Mouse (Mus musculus) MEL (cell line): ENCODE data around the gene Wee1. TPM values are rescaled to one million over a fixed set of nuclear protein-coding genes. Genes with fewer than 3 reads are reported as not detected.

ENCODE experiments used
- DNase-seq: peaks from one replicate; pipeline ENCODE4 v3.0.0; 2011; ENCODE audit warnings: low read depth, low spot score
- H3K27ac ChIP-seq: 2 replicates; pipeline ENCODE4 v1.5.1; 2012; ENCODE audit warnings: low read depth, mild to moderate bottlenecking, control low read depth, low read length, moderate library complexity; ENCODE audit not compliant: control insufficient read depth
- H3K27me3 ChIP-seq, 2 experiments: fragments of 150-350 bp in 1 of 2; sonication (generic) in 1 of 2; 2 replicates each; pipeline ENCODE4 v1.6.1; 2012; ENCODE audit warnings: low read length in 2 of 2, mild to moderate bottlenecking in 2 of 2, improper control_type of control experiment in 1 of 2, moderate library complexity in 1 of 2; ENCODE audit not compliant: insufficient read depth in 2 of 2, control insufficient read depth in 1 of 2
- H3K36me3 ChIP-seq, 2 experiments: 2 replicates each; pipeline ENCODE4 v1.6.1; 2012 to 2014; ENCODE audit warnings: low read length in 2 of 2, improper control_type of control experiment in 1 of 2, inconsistent platforms in 1 of 2, mild to moderate bottlenecking in 1 of 2; ENCODE audit not compliant: insufficient read depth in 2 of 2, control insufficient read depth in 1 of 2
- H3K4me1 ChIP-seq, 2 experiments: fragments of 150-350 bp in 1 of 2; sonication (generic) in 1 of 2; 2 replicates each; pipeline ENCODE4 v1.6.1; 2012; ENCODE audit warnings: low read length in 2 of 2, improper control_type of control experiment in 1 of 2, mild to moderate bottlenecking in 1 of 2; ENCODE audit not compliant: insufficient read depth in 2 of 2, control insufficient read depth in 1 of 2
- H3K4me3 ChIP-seq, 2 experiments: fragments of 150-350 bp in 1 of 2; sonication (generic) in 1 of 2; 2 replicates each; pipeline ENCODE4 v1.5.1; 2012; ENCODE audit warnings: low read depth in 2 of 2, low read length in 2 of 2, mild to moderate bottlenecking in 2 of 2, moderate library complexity in 2 of 2, control low read depth in 1 of 2, improper control_type of control experiment in 1 of 2; ENCODE audit not compliant: control insufficient read depth in 1 of 2, insufficient read depth in 1 of 2
- H3K79me2 ChIP-seq: 2 replicates; pipeline ENCODE4 v1.6.1; 2012; ENCODE audit warnings: mild to moderate bottlenecking, low read length, moderate library complexity; ENCODE audit not compliant: control insufficient read depth, poor library complexity, insufficient read depth
- H3K9ac ChIP-seq: 2 replicates; pipeline ENCODE4 v1.6.1; 2012; ENCODE audit warnings: low read depth, mild to moderate bottlenecking, control low read depth, low read length, moderate library complexity; ENCODE audit not compliant: control insufficient read depth, poor library complexity, severe bottlenecking
- H3K9me3 ChIP-seq: fragments of 150-350 bp; sonication (generic); replicated peaks from 2 replicates; pipeline ENCODE4 v1.6.1; 2012; ENCODE audit warnings: mild to moderate bottlenecking, low read length, improper control_type of control experiment, moderate library complexity; ENCODE audit not compliant: insufficient read depth
- CHD1 ChIP-seq: IDR thresholded peaks from 2 replicates; pipeline ENCODE4 v1.6.1; 2012; ENCODE audit warnings: low read depth, mild to moderate bottlenecking, inconsistent platforms, low read length, improper control_type of control experiment
- CTCF ChIP-seq, 3 experiments: IDR thresholded peaks in 2 of 3; conservative IDR thresholded peaks in 1 of 3; 2 replicates each; pipeline ENCODE4 v1.5.1; 2011 to 2012; ENCODE audit warnings: low read length in 3 of 3, low read depth in 2 of 3, mild to moderate bottlenecking in 2 of 3, improper control_type of control experiment in 1 of 3, inconsistent platforms in 1 of 3, mixed read lengths in 1 of 3, moderate library complexity in 1 of 3; ENCODE audit not compliant: control insufficient read depth in 1 of 3, insufficient read depth in 1 of 3, poor library complexity in 1 of 3, severe bottlenecking in 1 of 3
- E2F4 ChIP-seq: IDR thresholded peaks from 2 replicates; pipeline ENCODE4 v1.6.1; 2011; ENCODE audit warnings: low read depth, low read length, improper control_type of control experiment, borderline replicate concordance
- EP300 ChIP-seq, 2 experiments: IDR thresholded peaks; 2 replicates each; pipeline ENCODE4 v1.6.1; 2011; ENCODE audit warnings: improper control_type of control experiment in 2 of 2, low read length in 2 of 2, low read depth in 1 of 2, mild to moderate bottlenecking in 1 of 2
- ETS1 ChIP-seq: IDR thresholded peaks from 2 replicates; pipeline ENCODE4 v1.6.1; 2012; ENCODE audit warnings: low read depth, mild to moderate bottlenecking, inconsistent platforms, low read length, improper control_type of control experiment, moderate library complexity
- GABPA ChIP-seq: IDR thresholded peaks from 2 replicates; pipeline ENCODE4 v1.6.1; 2012; ENCODE audit warnings: low read depth, mild to moderate bottlenecking, inconsistent platforms, low read length, improper control_type of control experiment, moderate library complexity
- GATA1 ChIP-seq: IDR thresholded peaks from 2 replicates; pipeline ENCODE4 v1.6.1; 2011; ENCODE audit warnings: low read depth, low read length, improper control_type of control experiment
- HCFC1 ChIP-seq: IDR thresholded peaks from 2 replicates; pipeline ENCODE4 v1.6.1; 2012; ENCODE audit warnings: low read depth, mild to moderate bottlenecking, inconsistent platforms, low read length, improper control_type of control experiment, moderate library complexity
- MAFK ChIP-seq: IDR thresholded peaks from 2 replicates; pipeline ENCODE4 v1.6.1; 2011; ENCODE audit warnings: low read depth, mild to moderate bottlenecking, low read length, improper control_type of control experiment, borderline replicate concordance
- MAX ChIP-seq: IDR thresholded peaks from 2 replicates; pipeline ENCODE4 v1.6.1; 2011; ENCODE audit warnings: low read length, improper control_type of control experiment
- MAZ ChIP-seq: IDR thresholded peaks from 2 replicates; pipeline ENCODE4 v1.6.1; 2012; ENCODE audit warnings: low read depth, mild to moderate bottlenecking, inconsistent platforms, low read length, improper control_type of control experiment
- MEF2A ChIP-seq: IDR thresholded peaks from 2 replicates; pipeline ENCODE4 v1.6.1; 2014; ENCODE audit warnings: low read depth, mild to moderate bottlenecking, inconsistent platforms, low read length, improper control_type of control experiment; ENCODE audit not compliant: poor library complexity, insufficient replicate concordance, severe bottlenecking; ENCODE audit errors: extremely low read depth
- MXI1 ChIP-seq: IDR thresholded peaks from 2 replicates; pipeline ENCODE4 v1.6.1; 2011; ENCODE audit warnings: mild to moderate bottlenecking, low read depth, low read length, improper control_type of control experiment
- MYB ChIP-seq: IDR thresholded peaks from 2 replicates; pipeline ENCODE4 v1.6.1; 2011; ENCODE audit warnings: mild to moderate bottlenecking, low read depth, low read length, improper control_type of control experiment
- MYC ChIP-seq: IDR thresholded peaks from 2 replicates; pipeline ENCODE4 v1.6.1; 2011; ENCODE audit warnings: low read depth, mild to moderate bottlenecking, low read length, improper control_type of control experiment, moderate library complexity
- NELFE ChIP-seq: IDR thresholded peaks from 2 replicates; pipeline ENCODE4 v1.6.1; 2011; ENCODE audit warnings: low read depth, low read length, improper control_type of control experiment
- NRF1 ChIP-seq: IDR thresholded peaks from 2 replicates; pipeline ENCODE4 v1.6.1; 2014; ENCODE audit warnings: low read depth, mild to moderate bottlenecking, inconsistent platforms, low read length, improper control_type of control experiment, moderate library complexity; ENCODE audit not compliant: poor library complexity, insufficient read depth, severe bottlenecking
- POLR2A ChIP-seq, 2 experiments: IDR thresholded peaks; 2 replicates each; pipeline ENCODE4 v1.6.1; 2011 to 2012; ENCODE audit warnings: low read length in 2 of 2, mild to moderate bottlenecking in 2 of 2, control low read depth in 1 of 2, improper control_type of control experiment in 1 of 2, low read depth in 1 of 2, moderate library complexity in 1 of 2; ENCODE audit not compliant: control insufficient read depth in 1 of 2, insufficient read depth in 1 of 2, poor library complexity in 1 of 2
- POLR2AphosphoS2 ChIP-seq: IDR thresholded peaks from 2 replicates; pipeline ENCODE4 v1.6.1; 2011; ENCODE audit warnings: low read length, improper control_type of control experiment
- POLR2AphosphoS5 ChIP-seq: IDR thresholded peaks from 2 replicates; pipeline ENCODE4 v1.6.1; 2012; ENCODE audit warnings: low read depth, borderline replicate concordance, mild to moderate bottlenecking, inconsistent platforms, low read length, moderate library complexity, mixed read lengths
- RAD21 ChIP-seq: IDR thresholded peaks from 2 replicates; pipeline ENCODE4 v1.6.1; 2011; ENCODE audit warnings: mild to moderate bottlenecking, low read depth, low read length, improper control_type of control experiment
- SIN3A ChIP-seq: IDR thresholded peaks from 2 replicates; pipeline ENCODE4 v1.6.1; 2012; ENCODE audit warnings: low read length, improper control_type of control experiment, inconsistent platforms
- TAL1 ChIP-seq: IDR thresholded peaks from 2 replicates; pipeline ENCODE4 v1.6.1; 2012; ENCODE audit warnings: mild to moderate bottlenecking, inconsistent platforms, low read length, moderate library complexity, mixed read lengths
- TBP ChIP-seq: IDR thresholded peaks from 2 replicates; pipeline ENCODE4 v1.8.0; 2011; ENCODE audit warnings: low read depth, low read length, improper control_type of control experiment
- USF1 ChIP-seq: IDR thresholded peaks from 2 replicates; pipeline ENCODE4 v1.6.1; 2014; ENCODE audit warnings: low read depth, mild to moderate bottlenecking, inconsistent platforms, low read length, improper control_type of control experiment, moderate library complexity
- ZKSCAN1 ChIP-seq: IDR thresholded peaks from 2 replicates; pipeline ENCODE4 v1.6.1; 2012; ENCODE audit warnings: low read depth, mild to moderate bottlenecking, inconsistent platforms, low read length, improper control_type of control experiment, moderate library complexity
- ZNF384 ChIP-seq: IDR thresholded peaks from 2 replicates; pipeline ENCODE4 v1.6.1; 2012; ENCODE audit warnings: low read depth, mild to moderate bottlenecking, inconsistent platforms, low read length, improper control_type of control experiment
- polyA plus RNA-seq, 2 experiments: library from polyadenylated mRNA; stranded (reverse) in 1 of 2; unstranded in 1 of 2; fragments of >175 nt in 1 of 2; fragments of >200 nt in 1 of 2; gene quantifications; 2 replicates each; pipeline versions ENCODE4 v1.2.1 to v1.2.4; 2012; ENCODE audit warnings: low replicate concordance in 2 of 2, low read depth in 1 of 2; ENCODE audit not compliant: insufficient read length in 2 of 2, insufficient read depth in 1 of 2, missing spikeins in 1 of 2
- total RNA-seq: library from RNA; depleted of rRNA; stranded (reverse); fragments of 300-350 nt; gene quantifications from 2 replicates; pipeline ENCODE4 v1.2.3, GENCODE M21; 2012

Gene Wee1
- total and polyA plus RNA-seq, 3 experiments = 9.3 to 23.0 TPM; not detected in 1

DNA sequence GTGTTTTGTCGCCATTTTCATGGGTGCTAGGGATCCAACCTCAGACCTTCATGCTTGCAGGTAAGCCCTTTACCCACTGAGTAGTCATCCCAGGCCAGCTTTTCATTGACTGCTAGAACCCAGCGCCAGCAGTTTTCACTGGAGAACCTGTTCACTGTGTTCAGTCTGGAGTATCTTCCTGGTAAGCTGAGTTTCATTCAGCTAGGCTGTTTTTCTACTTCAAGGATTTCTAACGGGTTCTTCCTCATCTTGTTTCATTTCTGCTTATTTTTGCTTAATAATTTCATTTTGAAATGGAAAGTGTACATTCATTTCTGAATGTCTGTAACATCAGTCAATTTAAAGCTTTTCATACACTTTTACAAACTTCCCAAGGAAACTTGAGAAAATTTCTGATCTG, 62.8 kb downstream of the Wee1 start:
- Histone ChIP-seq H3K27ac (no peak overlapping the region), H3K4me1 (no peaks in the 10 kb centered on the region), H3K9ac (no peak overlapping the region), H3K27me3 (no peaks in the 10 kb centered on the region; a peak in 1 of 4 replicates), H3K4me3 (no peak overlapping the region), H3K9me3 (no peaks in the 10 kb centered on the region), H3K36me3 (no peaks in the 10 kb centered on the region), H3K79me2 (no peaks in the 10 kb centered on the region)
- DNase-seq = no peak
- TF ChIP-seq CTCF (IDR thresholded peaks at IDR 0.05 in 2 of 3, conservative IDR thresholded peaks at IDR 0.05 in 1 of 3; ENCODE audit: control insufficient read depth in 1 of 3, insufficient read depth in 1 of 3, low read depth in 2 of 3, low read length in 3 of 3, poor library complexity in 1 of 3, severe bottlenecking in 1 of 3) (no peak), ETS1 (no peak), MAZ (no peak), CHD1 (no peak), MAFK (no peak), GABPA (no peak), SIN3A (no peak), MXI1 (no peak), RAD21 (no peak), EP300 (IDR thresholded peaks at IDR 0.05; ENCODE audit: low read depth in 1 of 2, low read length in 2 of 2) (no peak), ZNF384 (no peak), TBP (no peak), MEF2A (no peak), POLR2A (IDR thresholded peaks at IDR 0.05; ENCODE audit: control insufficient read depth in 1 of 2, insufficient read depth in 1 of 2, low read depth in 1 of 2, low read length in 2 of 2, poor library complexity in 1 of 2) (no peak), POLR2AphosphoS5 (no peak), USF1 (no peak), NRF1 (no peak), ZKSCAN1 (no peak), POLR2AphosphoS2 (no peak)

DNA sequence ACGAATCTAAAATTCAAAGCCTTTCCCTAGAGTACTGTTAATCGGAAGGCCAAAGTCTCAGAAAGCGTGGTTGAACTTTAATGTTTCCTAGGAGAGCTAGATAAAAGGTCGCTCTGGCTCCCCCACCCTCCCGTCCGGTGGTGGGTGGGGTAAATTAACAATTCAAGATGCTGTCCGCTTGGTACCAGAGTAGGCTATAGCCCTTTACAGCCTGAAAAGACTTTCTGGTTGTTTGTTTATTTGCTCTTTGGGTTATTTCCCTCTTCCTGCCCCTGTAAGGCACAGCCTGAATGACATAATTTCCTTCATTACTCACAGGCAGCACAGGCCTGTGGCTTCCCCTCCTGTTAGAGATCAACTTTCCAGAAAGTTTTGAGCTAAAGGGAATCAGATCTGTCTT, 68.1 kb downstream of the Wee1 start:
- Histone ChIP-seq H3K36me3 (no peaks in the 10 kb centered on the region), H3K4me1 (no peaks in the 10 kb centered on the region), H3K27me3 (peaks cover 0 to 1% of the 10 kb centered on the region in 2 experiments; a peak in 1 of 4 replicates), H3K27ac (no peak overlapping the region)
- no peak for DNase-seq
- TF ChIP-seq GATA1 = no peak
- TF ChIP-seq SIN3A = no peak
- TF ChIP-seq HCFC1 = no peak
- no peak for TF ChIP-seq ZKSCAN1
- TF ChIP-seq EP300 (IDR thresholded peaks at IDR 0.05; ENCODE audit: low read depth in 1 of 2, low read length in 2 of 2) = no peak
- no peak for TF ChIP-seq TBP
- TF ChIP-seq POLR2A (IDR thresholded peaks at IDR 0.05; ENCODE audit: control insufficient read depth in 1 of 2, insufficient read depth in 1 of 2, low read depth in 1 of 2, low read length in 2 of 2, poor library complexity in 1 of 2) = no peak
- TF ChIP-seq NELFE = no peak
- TF ChIP-seq MXI1 = no peak
- no peak for TF ChIP-seq MYC
- no peak for TF ChIP-seq RAD21
- no peak for TF ChIP-seq POLR2AphosphoS2
- TF ChIP-seq ZNF384 = no peak
- no peak for TF ChIP-seq MYB
- TF ChIP-seq TAL1 = no peak
- TF ChIP-seq MAX = no peak
- TF ChIP-seq NRF1 = no peak
- no peak for TF ChIP-seq E2F4
- TF ChIP-seq, all 39 proteins: peak for 0
- no peaks in the 10 kb centered on the region for H3K79me2 ChIP-seq
- H3K9me3 ChIP-seq = no peaks in the 10 kb centered on the region
- H3K9ac ChIP-seq = no peak overlapping the region
- H3K4me3 ChIP-seq = no peak overlapping the region
